Mouse (Mus musculus) bone marrow macrophage, adult 2 months (primary cell): ENCODE results near the gene Fam78b.

Experiments used
- CTCF ChIP-seq: IDR thresholded peaks from 2 replicates; pipeline ENCODE4 v1.5.1; 2012; ENCODE audit warnings: low read depth, mild to moderate bottlenecking, low read length, moderate library complexity
- POLR2A ChIP-seq: IDR thresholded peaks from 2 replicates; pipeline ENCODE4 v1.6.1; 2012; ENCODE audit warnings: mild to moderate bottlenecking, low read depth, low read length, borderline replicate concordance

GRCm38 (mm10) chr1:167022001-167022424 lies 20.8 kb downstream of the Fam78b start:
- TF ChIP-seq CTCF: no peak
- no peak for TF ChIP-seq POLR2A
